Mouse (Mus musculus) ES-E14 (cell line): ENCODE data around the gene Mbnl1. TPM values are rescaled to one million over a fixed set of nuclear protein-coding genes. Genes with fewer than 3 reads are reported as not detected.

Source experiments
- DNase-seq: peaks from one replicate; pipeline ENCODE4 v3.0.0-alpha.2; 2013; ENCODE audit warnings: low read depth, low spot score
- H3K27ac ChIP-seq: 2 replicates; pipeline ENCODE4 v1.5.1; 2012; ENCODE audit warnings: low read depth, mild to moderate bottlenecking, low read length, moderate library complexity, mixed read lengths; ENCODE audit not compliant: poor library complexity, insufficient read depth, severe bottlenecking
- H3K36me3 ChIP-seq: 2 replicates; pipeline ENCODE4 v1.6.1; 2012; ENCODE audit warnings: mild to moderate bottlenecking, low read length, moderate library complexity, mixed read lengths; ENCODE audit not compliant: control insufficient read depth, poor library complexity, insufficient read depth, severe bottlenecking
- H3K4me1 ChIP-seq, 2 experiments: fragments of 150-350 bp in 1 of 2; sonication (generic) in 1 of 2; 2 replicates each; pipeline ENCODE4 v1.6.1; 2012; ENCODE audit warnings: low read length in 2 of 2, mild to moderate bottlenecking in 1 of 2, mixed read lengths in 1 of 2; ENCODE audit not compliant: control insufficient read depth in 2 of 2, insufficient read depth in 2 of 2, poor library complexity in 1 of 2
- H3K4me3 ChIP-seq, 2 experiments: fragments of 150-350 bp in 1 of 2; sonication (generic) in 1 of 2; 2 replicates each; pipeline ENCODE4 v1.5.1; 2012; ENCODE audit warnings: low read length in 2 of 2, low read depth in 1 of 2, mild to moderate bottlenecking in 1 of 2, mixed read lengths in 1 of 2; ENCODE audit not compliant: insufficient read depth in 1 of 2, poor library complexity in 1 of 2, severe bottlenecking in 1 of 2
- H3K9ac ChIP-seq: 2 replicates; pipeline ENCODE4 v1.6.1; 2012; ENCODE audit warnings: low read depth, mild to moderate bottlenecking, low read length, mixed read lengths; ENCODE audit not compliant: poor library complexity, insufficient read depth, severe bottlenecking
- H3K9me3 ChIP-seq: fragments of 150-350 bp; sonication (generic); 2 replicates; pipeline ENCODE4 v1.6.1; 2012; ENCODE audit warnings: low read depth, mild to moderate bottlenecking, low read length; ENCODE audit not compliant: control insufficient read depth, insufficient read depth
- CHD2 ChIP-seq: IDR thresholded peaks from 2 replicates; pipeline ENCODE4 v1.6.1; 2014; ENCODE audit warnings: mild to moderate bottlenecking, low read depth, low read length, inconsistent platforms
- HCFC1 ChIP-seq: IDR thresholded peaks from 2 replicates; pipeline ENCODE4 v1.6.1; 2012; ENCODE audit warnings: low read length, inconsistent platforms, borderline replicate concordance; ENCODE audit not compliant: insufficient read depth
- MAFK ChIP-seq: IDR thresholded peaks from 2 replicates; pipeline ENCODE4 v1.6.1; 2014; ENCODE audit warnings: mild to moderate bottlenecking, low read depth, low read length, inconsistent platforms; ENCODE audit not compliant: insufficient read depth
- ZC3H11A ChIP-seq: IDR thresholded peaks from 2 replicates; pipeline ENCODE4 v1.6.1; 2012; ENCODE audit warnings: low read depth, mild to moderate bottlenecking, inconsistent platforms, low read length, borderline replicate concordance
- ZNF384 ChIP-seq: IDR thresholded peaks from 2 replicates; pipeline ENCODE4 v1.6.1; 2012; ENCODE audit warnings: low read depth, low read length, inconsistent platforms
- in situ Hi-C, 2 experiments: fragments of 600-800 bp; cut with MboI; formaldehyde crosslinking; loops; one replicate each; pipeline ENCODE4 v1.15.1; 2025; ENCODE audit warnings: low sequenced_read_pairs in 2 of 2, inconsistent platforms in 1 of 2; ENCODE audit not compliant: unreplicated experiment in 2 of 2
- total RNA-seq: library from RNA; depleted of rRNA; stranded (reverse); fragments of 300-350 nt; gene quantifications from 2 replicates; pipeline ENCODE4 v1.2.3, GENCODE M21; 2012

Gene Mbnl1
- total RNA-seq, 1 experiment = 27.0 TPM

DNA sequence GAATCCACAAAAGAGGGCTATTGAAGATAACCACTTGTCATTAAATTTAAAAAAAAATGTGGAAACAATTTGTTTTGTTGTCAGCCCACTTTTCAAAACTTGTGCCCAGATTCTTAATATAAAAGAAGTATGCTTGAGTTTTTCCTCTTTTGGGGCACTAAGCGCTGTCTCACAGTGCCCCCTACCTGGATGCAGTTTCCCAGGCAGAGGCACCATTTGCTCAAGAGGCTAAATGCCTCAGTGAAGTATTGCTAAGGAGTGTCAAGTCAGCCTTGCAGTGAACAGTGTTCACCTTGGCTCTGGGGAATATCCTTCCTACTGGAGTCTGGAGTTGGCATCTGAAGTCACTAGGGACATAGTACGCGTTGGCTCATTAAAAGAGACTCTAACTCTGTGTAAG lies 113.4 kb downstream of the Mbnl1 start:
- no peak overlapping the region for H3K4me3 ChIP-seq
- H3K27ac ChIP-seq = no peak overlapping the region
- in situ Hi-C loops = no loop called here
- no peaks in the 10 kb centered on the region for H3K36me3 ChIP-seq
- H3K4me1 ChIP-seq = no peaks in the 10 kb centered on the region
- no peak for TF ChIP-seq ZC3H11A
- TF ChIP-seq ZNF384 = no peak
- no peak for TF ChIP-seq HCFC1
- TF ChIP-seq MAFK = no peak
- no peak for TF ChIP-seq CHD2
- no peak overlapping the region for H3K9ac ChIP-seq
- DNase-seq = no peak
- no peaks in the 10 kb centered on the region for H3K9me3 ChIP-seq

DNA sequence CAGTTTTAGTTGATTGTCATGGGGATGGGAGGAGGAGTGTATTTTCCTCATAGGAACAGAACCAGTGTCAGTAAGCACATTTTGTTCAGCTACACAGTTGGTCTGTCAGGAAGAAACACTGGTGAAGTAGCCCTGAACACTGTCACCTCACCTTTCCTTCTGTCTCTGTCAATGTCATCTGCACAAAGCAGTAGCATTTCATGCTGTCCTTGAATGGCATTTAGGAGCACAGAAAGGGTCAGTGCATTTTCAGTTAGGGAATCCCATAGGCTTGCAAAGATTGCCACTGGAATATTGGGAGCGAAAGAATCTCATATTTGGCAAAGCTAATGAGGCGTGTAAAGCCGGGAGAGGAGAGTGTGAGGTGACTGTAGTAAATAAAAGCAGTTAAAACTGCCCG lies 114.5 kb downstream of the Mbnl1 start:
- no peak overlapping the region for H3K27ac ChIP-seq
- H3K9ac ChIP-seq = no peak overlapping the region
- no peak overlapping the region for H3K4me3 ChIP-seq
- in situ Hi-C loops = no loop called here
- no peaks in the 10 kb centered on the region for H3K36me3 ChIP-seq
- TF ChIP-seq ZC3H11A = no peak
- no peak for TF ChIP-seq CHD2
- TF ChIP-seq ZNF384 = no peak
- no peak for TF ChIP-seq MAFK
- no peak for TF ChIP-seq HCFC1
- H3K4me1 ChIP-seq = no peaks in the 10 kb centered on the region
- no peaks in the 10 kb centered on the region for H3K9me3 ChIP-seq
- DNase-seq = no peak

- Histone ChIP-seq H3K27ac (no peak overlapping the region), H3K36me3 (no peaks in the 10 kb centered on the region), H3K9ac (no peak overlapping the region), H3K9me3 (no peaks in the 10 kb centered on the region), H3K4me1 (no peaks in the 10 kb centered on the region), H3K4me3 (no peak overlapping the region)
- in situ Hi-C loops = no loop called here
- TF ChIP-seq MAFK (no peak), CHD2 (no peak), ZNF384 (no peak), HCFC1 (no peak), ZC3H11A (no peak)
- no peak for DNase-seq
Observed at GRCm38 (mm10) chr3:60589361-60589760, 116.7 kb downstream of the Mbnl1 start.

DNA sequence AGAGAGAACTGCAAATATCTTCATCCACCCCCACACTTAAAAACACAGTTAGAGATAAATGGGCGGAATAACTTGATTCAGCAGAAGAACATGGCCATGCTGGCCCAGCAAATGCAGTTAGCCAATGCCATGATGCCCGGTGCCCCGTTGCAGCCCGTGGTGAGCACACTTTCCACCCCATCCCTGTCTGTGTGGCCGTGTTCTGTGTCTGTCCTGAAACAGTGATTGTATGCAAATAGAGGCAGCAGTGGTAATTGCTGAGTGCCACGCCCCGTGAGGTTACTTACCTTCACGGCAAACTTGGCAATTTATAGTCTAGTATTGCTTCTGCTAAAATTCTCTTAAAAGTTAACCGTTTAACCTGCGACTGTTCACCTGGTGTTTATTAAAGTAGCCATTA lies 123.0 kb downstream of the Mbnl1 start:
- Histone ChIP-seq H3K36me3 (no peaks in the 10 kb centered on the region), H3K4me1 (0 out of 4 replicates have a peak, but pooled peaks cover 0 to 2% of the 10 kb centered on the region in 2 experiments), H3K27ac (no peak overlapping the region), H3K9me3 (no peaks in the 10 kb centered on the region), H3K4me3 (no peak overlapping the region), H3K9ac (no peak overlapping the region)
- TF ChIP-seq MAFK (no peak), HCFC1 (no peak), ZNF384 (no peak), CHD2 (no peak), ZC3H11A (no peak)
- DNase-seq = no peak
- in situ Hi-C loops = no loop called here

- Histone ChIP-seq H3K9ac (no peak overlapping the region), H3K9me3 (no peaks in the 10 kb centered on the region), H3K4me3 (no peak overlapping the region), H3K4me1 (0 out of 4 replicates have a peak, but pooled peaks cover 0 to 2% of the 10 kb centered on the region in 2 experiments), H3K27ac (no peak overlapping the region), H3K36me3 (no peaks in the 10 kb centered on the region)
- no peak for DNase-seq
- TF ChIP-seq ZNF384 (no peak), MAFK (no peak), HCFC1 (no peak), ZC3H11A (no peak), CHD2 (no peak)
- in situ Hi-C loops = no loop called here
Observed at GRCm38 (mm10) chr3:60596985-60597384, 124.4 kb downstream of the Mbnl1 start.
